Mouse (Mus musculus) heart, postnatal 0 days (tissue): Measurements from ENCODE around the gene Thap2.

Experiments
- CTCF ChIP-seq: IDR thresholded peaks from 2 replicates; pipeline ENCODE4 v1.5.1; 2016; ENCODE audit warnings: antibody characterized with exemption, control low read depth, low read depth
- EP300 ChIP-seq: IDR thresholded peaks from 2 replicates; pipeline ENCODE4 v1.6.1; 2016; ENCODE audit warnings: antibody characterized with exemption, low read depth

GRCm38 (mm10) chr10:115391076-115391475, 6.8 kb upstream of the Thap2 start:
- no peak for TF ChIP-seq EP300
- no peak for TF ChIP-seq CTCF
